Mouse (Mus musculus) MEL (cell line): ENCODE data around the gene Pnp. TPM values are rescaled to one million over a fixed set of nuclear protein-coding genes. Genes with fewer than 3 reads are reported as not detected.
A peak's percentile ranks its signal among the peaks of the same experiment; 100 is the strongest.
"Not testable (repeated sequence)": the region's sequence is repeated elsewhere in the genome, so short reads cannot be mapped to it uniquely, and the experiment has no call there.

Experiments
- DNase-seq: peaks from one replicate; pipeline ENCODE4 v3.0.0; 2011; ENCODE audit warnings: low read depth, low spot score
- H3K27ac ChIP-seq: 2 replicates; pipeline ENCODE4 v1.5.1; 2012; ENCODE audit warnings: low read depth, mild to moderate bottlenecking, control low read depth, low read length, moderate library complexity; ENCODE audit not compliant: control insufficient read depth
- H3K27me3 ChIP-seq, 2 experiments: fragments of 150-350 bp in 1 of 2; sonication (generic) in 1 of 2; 2 replicates each; pipeline ENCODE4 v1.6.1; 2012; ENCODE audit warnings: low read length in 2 of 2, mild to moderate bottlenecking in 2 of 2, improper control_type of control experiment in 1 of 2, moderate library complexity in 1 of 2; ENCODE audit not compliant: insufficient read depth in 2 of 2, control insufficient read depth in 1 of 2
- H3K36me3 ChIP-seq, 2 experiments: 2 replicates each; pipeline ENCODE4 v1.6.1; 2012 to 2014; ENCODE audit warnings: low read length in 2 of 2, improper control_type of control experiment in 1 of 2, inconsistent platforms in 1 of 2, mild to moderate bottlenecking in 1 of 2; ENCODE audit not compliant: insufficient read depth in 2 of 2, control insufficient read depth in 1 of 2
- H3K4me1 ChIP-seq, 2 experiments: fragments of 150-350 bp in 1 of 2; sonication (generic) in 1 of 2; 2 replicates each; pipeline ENCODE4 v1.6.1; 2012; ENCODE audit warnings: low read length in 2 of 2, improper control_type of control experiment in 1 of 2, mild to moderate bottlenecking in 1 of 2; ENCODE audit not compliant: insufficient read depth in 2 of 2, control insufficient read depth in 1 of 2
- H3K4me3 ChIP-seq, 2 experiments: fragments of 150-350 bp in 1 of 2; sonication (generic) in 1 of 2; 2 replicates each; pipeline ENCODE4 v1.5.1; 2012; ENCODE audit warnings: low read depth in 2 of 2, low read length in 2 of 2, mild to moderate bottlenecking in 2 of 2, moderate library complexity in 2 of 2, control low read depth in 1 of 2, improper control_type of control experiment in 1 of 2; ENCODE audit not compliant: control insufficient read depth in 1 of 2, insufficient read depth in 1 of 2
- H3K79me2 ChIP-seq: 2 replicates; pipeline ENCODE4 v1.6.1; 2012; ENCODE audit warnings: mild to moderate bottlenecking, low read length, moderate library complexity; ENCODE audit not compliant: control insufficient read depth, poor library complexity, insufficient read depth
- H3K9ac ChIP-seq: 2 replicates; pipeline ENCODE4 v1.6.1; 2012; ENCODE audit warnings: low read depth, mild to moderate bottlenecking, control low read depth, low read length, moderate library complexity; ENCODE audit not compliant: control insufficient read depth, poor library complexity, severe bottlenecking
- H3K9me3 ChIP-seq: fragments of 150-350 bp; sonication (generic); replicated peaks from 2 replicates; pipeline ENCODE4 v1.6.1; 2012; ENCODE audit warnings: mild to moderate bottlenecking, low read length, improper control_type of control experiment, moderate library complexity; ENCODE audit not compliant: insufficient read depth
- CHD2 ChIP-seq: IDR thresholded peaks from 2 replicates; pipeline ENCODE4 v1.6.1; 2011; ENCODE audit warnings: low read length, improper control_type of control experiment
- CTCF ChIP-seq, 3 experiments: IDR thresholded peaks in 2 of 3; conservative IDR thresholded peaks in 1 of 3; 2 replicates each; pipeline ENCODE4 v1.5.1; 2011 to 2012; ENCODE audit warnings: low read length in 3 of 3, low read depth in 2 of 3, mild to moderate bottlenecking in 2 of 3, improper control_type of control experiment in 1 of 3, inconsistent platforms in 1 of 3, mixed read lengths in 1 of 3, moderate library complexity in 1 of 3; ENCODE audit not compliant: control insufficient read depth in 1 of 3, insufficient read depth in 1 of 3, poor library complexity in 1 of 3, severe bottlenecking in 1 of 3
- ELF1 ChIP-seq: IDR thresholded peaks from 2 replicates; pipeline ENCODE4 v1.6.1; 2014; ENCODE audit warnings: low read depth, mild to moderate bottlenecking, inconsistent platforms, low read length, improper control_type of control experiment, moderate library complexity
- KAT2A ChIP-seq: conservative IDR thresholded peaks from 2 replicates; pipeline ENCODE4 v1.6.1; 2012; ENCODE audit warnings: low read depth, low read length, improper control_type of control experiment, inconsistent platforms
- MEF2A ChIP-seq: IDR thresholded peaks from 2 replicates; pipeline ENCODE4 v1.6.1; 2014; ENCODE audit warnings: low read depth, mild to moderate bottlenecking, inconsistent platforms, low read length, improper control_type of control experiment; ENCODE audit not compliant: poor library complexity, insufficient replicate concordance, severe bottlenecking; ENCODE audit errors: extremely low read depth
- MYC ChIP-seq: IDR thresholded peaks from 2 replicates; pipeline ENCODE4 v1.6.1; 2011; ENCODE audit warnings: low read depth, mild to moderate bottlenecking, low read length, improper control_type of control experiment, moderate library complexity
- NELFE ChIP-seq: IDR thresholded peaks from 2 replicates; pipeline ENCODE4 v1.6.1; 2011; ENCODE audit warnings: low read depth, low read length, improper control_type of control experiment
- POLR2AphosphoS2 ChIP-seq: IDR thresholded peaks from 2 replicates; pipeline ENCODE4 v1.6.1; 2011; ENCODE audit warnings: low read length, improper control_type of control experiment
- RAD21 ChIP-seq: IDR thresholded peaks from 2 replicates; pipeline ENCODE4 v1.6.1; 2011; ENCODE audit warnings: mild to moderate bottlenecking, low read depth, low read length, improper control_type of control experiment
- USF2 ChIP-seq, 2 experiments: IDR thresholded peaks; 2 replicates each; pipeline ENCODE4 v1.6.1; 2011 to 2012; ENCODE audit warnings: improper control_type of control experiment in 2 of 2, low read length in 2 of 2, borderline replicate concordance in 1 of 2, inconsistent platforms in 1 of 2, low read depth in 1 of 2, mild to moderate bottlenecking in 1 of 2; ENCODE audit not compliant: insufficient read depth in 1 of 2
- ZNF384 ChIP-seq: IDR thresholded peaks from 2 replicates; pipeline ENCODE4 v1.6.1; 2012; ENCODE audit warnings: low read depth, mild to moderate bottlenecking, inconsistent platforms, low read length, improper control_type of control experiment
- polyA plus RNA-seq, 2 experiments: library from polyadenylated mRNA; stranded (reverse) in 1 of 2; unstranded in 1 of 2; fragments of >175 nt in 1 of 2; fragments of >200 nt in 1 of 2; gene quantifications; 2 replicates each; pipeline versions ENCODE4 v1.2.1 to v1.2.4; 2012; ENCODE audit warnings: low replicate concordance in 2 of 2, low read depth in 1 of 2; ENCODE audit not compliant: insufficient read length in 2 of 2, insufficient read depth in 1 of 2, missing spikeins in 1 of 2
- total RNA-seq: library from RNA; depleted of rRNA; stranded (reverse); fragments of 300-350 nt; gene quantifications from 2 replicates; pipeline ENCODE4 v1.2.3, GENCODE M21; 2012

The Pnp gene
- total and polyA plus RNA-seq, 3 experiments: 36.2 to 302 (median 46.7) TPM

GRCm38 (mm10) chr14:50957146-50957545 is 26.3 kb downstream of the Pnp start:
- not testable (repeated sequence) for H3K9me3 ChIP-seq, H3K27ac ChIP-seq, H3K9ac ChIP-seq, H3K79me2 ChIP-seq, H3K27me3 ChIP-seq, H3K36me3 ChIP-seq, H3K4me1 ChIP-seq
- peak overlapping the region in 1 of 2 experiments; percentile 61; a peak in 2 of 4 replicates for H3K4me3 ChIP-seq
- DNase-seq: peak; percentile 2

- not testable (repeated sequence) for H3K27me3 ChIP-seq, H3K36me3 ChIP-seq, H3K27ac ChIP-seq, H3K4me1 ChIP-seq, H3K79me2 ChIP-seq, H3K9ac ChIP-seq, H3K4me3 ChIP-seq, H3K9me3 ChIP-seq
- peak; percentile 6 for DNase-seq
Observed at GRCm38 (mm10) chr14:50958289-50958995, 27.6 kb downstream of the Pnp start.

- no peaks in the 10 kb centered on the region for H3K79me2 ChIP-seq
- no peak overlapping the region for H3K4me3 ChIP-seq
- TF ChIP-seq NELFE (no peak), USF2 (IDR thresholded peaks at IDR 0.05; ENCODE audit: borderline replicate concordance in 1 of 2, insufficient read depth in 1 of 2, low read depth in 1 of 2, low read length in 2 of 2) (no peak), ELF1 (no peak), MEF2A (no peak), MYC (no peak), KAT2A (no peak), CHD2 (no peak), POLR2AphosphoS2 (no peak), ZNF384 (no peak), CTCF (IDR thresholded peaks at IDR 0.05 in 2 of 3, conservative IDR thresholded peaks at IDR 0.05 in 1 of 3; ENCODE audit: control insufficient read depth in 1 of 3, insufficient read depth in 1 of 3, low read depth in 2 of 3, low read length in 3 of 3, poor library complexity in 1 of 3, severe bottlenecking in 1 of 3) (no peak), RAD21 (no peak)
- H3K27ac ChIP-seq: no peak overlapping the region
- DNase-seq: peak; percentile 16
- no peaks in the 10 kb centered on the region for H3K36me3 ChIP-seq
- H3K9ac ChIP-seq: no peak overlapping the region
- no peaks in the 10 kb centered on the region for H3K9me3 ChIP-seq
- no peaks in the 10 kb centered on the region for H3K27me3 ChIP-seq
- no peaks in the 10 kb centered on the region for H3K4me1 ChIP-seq
Observed at GRCm38 (mm10) chr14:50968216-50968980, 37.5 kb downstream of the Pnp start.
